ENCODE assay signal across 21 mouse cellular contexts in genomic region chr19:55138506-55138905, GRCm38 (mm10). TPM values are rescaled to one million over a fixed set of nuclear protein-coding genes. Genes with fewer than 3 reads are reported as not detected.
DNase-seq lines count a peak whose midpoint lies in the region; ATAC-seq lines count a peak whose summit lies in the region.
"Had no signal": no experiment of that assay in that cellular context is flagged by ENCODE, and none has a peak within 500 bp of the region (broad histone marks: within the 10 kb centered on the region; RNA-seq: fewer than 3 reads in every experiment).

No protein-coding gene starts in this region.

- no peaks in the 10 kb centered on the region for H3K36me3 ChIP-seq in kidney, embryonic 14.5 days (ENCODE audit: control insufficient read depth, insufficient read depth, low read length)
- H3K36me3 ChIP-seq: limb, embryonic 15.5 days; neural tube, embryonic 13.5 days had no signal

- no peak for ATAC-seq in kidney, embryonic 14.5 days (ENCODE audit: low FRiP score, low TSS enrichment)

- WGBS in kidney, embryonic 14.5 days: 70% methylated on average over 7 of the region's 7 CpGs

- H3K4me2 ChIP-seq in kidney, embryonic 14.5 days (replicated peaks; ENCODE audit: low read depth, low read length): no peak overlapping the region
- H3K4me2 ChIP-seq: heart, embryonic 11.5 days; limb, embryonic 15.5 days; neural tube, embryonic 13.5 days had no signal

- peaks cover 16% of the 10 kb centered on the region; the same call in 1 of the 2 replicates for H3K4me1 ChIP-seq in kidney, embryonic 14.5 days (ENCODE audit: control insufficient read depth, insufficient read depth, low read length)

- H3K4me3 ChIP-seq in kidney, embryonic 14.5 days (ENCODE audit: low read length): no peak overlapping the region
- H3K4me3 ChIP-seq: limb, embryonic 15.5 days; neural tube, embryonic 13.5 days had no signal

- peak; percentile 73 for DNase-seq in kidney, adult 11 months
- DNase-seq in ovary, adult 18-20 months (ENCODE audit: low spot score): peak; percentile 51
- no peak for DNase-seq in ovary, postnatal 10 days (ENCODE audit: low spot score)
- peak; percentile 83 to 87 for DNase-seq in adrenal gland, postnatal 36 days
- DNase-seq in kidney, postnatal 25 days: peak; percentile 76 to 86
- no peak for DNase-seq in frontal cortex, adult 2 months (ENCODE audit: extremely low spot score in 1 of 2, low spot score in 1 of 2)
- DNase-seq in cerebellum, adult 11-12 months: no peak
- DNase-seq: cerebellum, adult 11 months; cerebellum, postnatal 25 days; gastrocnemius, postnatal 14 days; lung, postnatal 14 days; retina, postnatal 1 day; right cerebral cortex, postnatal 4 days had no signal

- H3K27me3 ChIP-seq in kidney, embryonic 14.5 days (ENCODE audit: control insufficient read depth, insufficient read depth, low read length): no peaks in the 10 kb centered on the region
- H3K27me3 ChIP-seq: limb, embryonic 15.5 days; neural tube, embryonic 13.5 days had no signal

- no peak overlapping the region for H3K27ac ChIP-seq in kidney, embryonic 14.5 days (ENCODE audit: low read depth, low read length)
- H3K27ac ChIP-seq: limb, embryonic 15.5 days; neural tube, embryonic 13.5 days had no signal

- no peak overlapping the region for H3K9ac ChIP-seq in kidney, embryonic 14.5 days (ENCODE audit: low read depth, low read length)
- H3K9ac ChIP-seq: limb, embryonic 15.5 days; neural tube, embryonic 13.5 days had no signal

- no peaks in the 10 kb centered on the region for H3K9me3 ChIP-seq in kidney, embryonic 14.5 days (ENCODE audit: control insufficient read depth, low read length)
- H3K9me3 ChIP-seq: limb, embryonic 15.5 days; neural tube, embryonic 13.5 days had no signal

RNA-seq across cellular contexts. Expression of gene Gpam, which starts 11.5 kb away (rescaled TPM):
- polyA plus RNA-seq in kidney, embryonic 14.5 days (2014; fragmentation: Nextera tagmentation; extraction: Ambion mirVana): 11.8 and 22.2 TPM in 2 replicates
- total RNA-seq in adrenal gland, postnatal 36 days (2021): 100 to 1,000 TPM; 183 to 606 TPM
- 38.3 and 46.9 TPM in 2 replicates for polyA plus RNA-seq in frontal cortex, adult 2 months (2012; rRNA removed)

RNA-seq across cellular contexts. Expression of gene Tectb, which starts 42.0 kb away (rescaled TPM):
- not detected in 2 replicates for polyA plus RNA-seq in kidney, embryonic 14.5 days (2014; fragmentation: Nextera tagmentation; extraction: Ambion mirVana)
- 1 to 10 TPM in 1 of 2 experiments, under 1 TPM in 1; 0.40 to 1.2 TPM for total RNA-seq in adrenal gland, postnatal 36 days (2021)
- 0.11 and 0.18 TPM in 2 replicates for polyA plus RNA-seq in frontal cortex, adult 2 months (2012; rRNA removed)
- total RNA-seq: left cerebral cortex, postnatal 25 days; megakaryocyte-erythroid progenitor cell, adult 5-6 weeks; monocyte, adult 5-6 weeks had no signal
- polyA plus RNA-seq: forebrain, embryonic 11.5 days; heart, embryonic 11.5 days; limb, embryonic 15.5 days had no signal

Comparison
In these comparisons a context has a peak if more than half of its experiments do, and no peak if none do; other contexts are left out.
1. DNase-seq: peak in kidney, adult 11 months (single experiment), ovary, adult 18-20 months (single experiment), adrenal gland, postnatal 36 days (2 of 2) and kidney, postnatal 25 days (2 of 2); none in ovary, postnatal 10 days (single experiment), frontal cortex, adult 2 months (0 of 2) and cerebellum, adult 11-12 months (single experiment).